Mouse (Mus musculus) cerebellum, adult 8-10 months (tissue): ENCODE data around the gene Mettl13.

ENCODE experiments used
- DNase-seq: peaks from one replicate; pipeline ENCODE4 v3.0.0; 2022

Gene Mettl13

DNA sequence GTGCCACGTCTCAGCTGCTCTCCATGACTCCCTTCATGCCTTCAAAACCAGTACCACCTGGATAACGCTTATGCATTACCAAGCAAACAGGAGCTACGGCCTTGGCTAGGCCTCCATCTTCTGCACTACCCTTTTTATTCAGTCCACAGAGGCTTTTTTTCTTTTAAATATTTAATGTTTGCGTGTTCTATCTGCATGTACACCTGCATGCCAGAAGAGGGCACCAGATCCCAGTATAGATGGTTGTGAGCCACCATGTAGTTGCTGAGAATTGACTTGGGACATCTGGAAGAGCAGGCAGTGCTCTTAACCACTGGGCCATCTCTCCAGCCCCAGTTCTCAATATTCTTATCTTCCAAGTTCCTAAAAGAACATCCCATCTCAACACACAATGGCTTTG lies 16.8 kb downstream of the Mettl13 start:
- DNase-seq: no peak

DNA sequence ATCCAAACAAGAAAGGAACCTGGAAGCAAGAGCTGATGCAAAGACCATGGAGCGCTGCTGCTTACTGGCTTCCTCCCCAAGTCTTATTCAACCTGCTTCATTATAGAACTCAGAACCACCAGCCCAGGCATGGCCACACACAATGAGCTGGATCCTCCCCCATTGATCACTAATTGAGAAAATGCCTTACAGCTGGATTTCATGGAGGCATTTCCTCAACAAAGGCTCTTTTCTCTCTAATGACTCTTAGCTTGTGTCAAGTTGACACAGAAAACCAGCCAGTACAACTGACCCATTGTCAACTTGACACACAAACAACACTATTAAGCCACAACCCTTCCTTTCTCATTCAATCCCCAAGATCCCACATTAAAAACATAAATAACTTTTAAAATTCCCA lies 17.7 kb downstream of the Mettl13 start:
- DNase-seq: no peak

DNA sequence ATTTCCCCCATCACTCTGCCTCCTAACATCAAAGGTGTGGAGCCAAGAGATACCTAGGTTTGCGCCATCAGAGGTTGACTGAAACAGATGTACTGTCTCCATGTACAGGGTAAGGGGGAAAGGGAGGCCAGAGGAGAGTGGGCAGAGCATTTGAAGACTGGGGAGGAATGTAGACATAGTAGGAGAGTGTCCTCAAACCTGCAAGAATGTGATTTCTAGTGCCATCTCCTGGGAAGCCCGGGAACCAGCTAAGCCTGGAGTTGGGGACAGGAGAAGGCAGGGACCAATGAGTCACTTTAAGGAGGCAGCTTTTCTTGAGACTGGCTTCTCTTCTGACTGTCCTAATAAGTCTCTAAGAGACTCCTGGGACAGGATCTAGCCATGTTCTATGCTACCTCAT lies 18.7 kb downstream of the Mettl13 start:
- no peak for DNase-seq

DNA sequence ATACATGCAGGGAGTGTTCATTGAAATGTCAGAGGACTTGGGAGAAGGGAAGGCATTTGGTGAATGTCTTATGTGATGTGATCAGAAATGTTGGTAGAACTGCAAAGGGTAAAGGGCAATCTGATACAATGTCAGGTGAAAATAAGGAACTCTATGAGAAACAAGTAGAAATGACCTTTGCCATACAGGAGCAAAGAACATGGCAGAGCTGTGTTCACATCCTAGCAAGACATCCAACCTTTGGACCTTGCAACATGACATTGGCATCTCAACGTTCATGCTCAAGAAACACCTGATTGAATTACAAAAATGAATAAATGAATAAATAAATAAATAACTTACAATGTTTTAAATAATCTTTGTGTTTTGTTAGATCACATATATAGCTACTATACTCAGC lies 33.2 kb downstream of the Mettl13 start:
- DNase-seq: no peak

DNA sequence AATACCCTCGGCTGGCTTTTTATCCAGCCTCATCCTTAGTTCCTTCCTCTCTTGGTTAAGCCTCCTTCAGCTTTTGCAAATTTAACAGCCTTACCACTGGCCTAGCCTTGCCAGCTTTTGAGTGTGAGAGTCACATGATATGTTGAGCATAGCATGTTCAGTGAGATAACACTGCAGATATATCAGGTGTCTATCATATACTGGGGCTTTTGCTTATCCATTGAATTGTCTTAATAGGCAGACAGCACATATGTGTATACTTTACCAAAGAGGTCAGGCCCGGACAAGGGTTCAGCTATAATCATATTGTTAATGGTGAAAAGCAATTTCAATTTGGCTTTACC lies 38.4 kb downstream of the Mettl13 start:
- DNase-seq: no peak

DNA sequence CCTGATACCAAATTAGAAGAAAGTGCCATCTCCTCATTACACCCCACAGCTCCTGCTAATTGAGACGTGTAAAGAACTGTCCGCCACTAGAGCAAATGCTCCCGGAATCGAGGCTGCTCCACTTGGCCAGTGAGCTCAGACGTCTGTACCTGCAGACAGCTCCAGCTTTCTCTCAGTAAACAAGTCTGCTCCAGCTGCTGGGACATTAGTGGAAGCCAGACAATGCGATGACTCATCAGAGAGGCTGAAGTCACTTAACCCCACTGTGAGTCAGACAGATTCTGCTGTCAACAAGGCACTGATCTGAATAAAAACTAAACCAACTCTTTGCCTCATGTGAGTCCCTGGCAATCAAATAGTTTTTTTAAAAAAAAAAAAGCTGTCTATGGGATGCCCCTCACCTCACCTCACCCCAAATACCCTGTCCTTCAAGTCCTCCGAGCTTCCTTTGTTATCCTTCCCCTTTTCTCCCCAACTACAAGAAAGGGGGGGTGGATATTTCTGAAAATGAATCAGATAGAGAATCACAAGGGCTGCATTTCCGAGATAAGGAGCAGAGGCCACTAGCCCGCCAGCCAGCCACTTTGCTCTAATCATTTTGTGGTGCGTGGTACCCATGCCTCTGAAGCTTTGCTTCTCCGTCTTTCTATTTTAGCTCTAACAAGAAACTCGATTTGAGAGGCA lies 38.9 kb downstream of the Mettl13 start:
- DNase-seq: no peak

DNA sequence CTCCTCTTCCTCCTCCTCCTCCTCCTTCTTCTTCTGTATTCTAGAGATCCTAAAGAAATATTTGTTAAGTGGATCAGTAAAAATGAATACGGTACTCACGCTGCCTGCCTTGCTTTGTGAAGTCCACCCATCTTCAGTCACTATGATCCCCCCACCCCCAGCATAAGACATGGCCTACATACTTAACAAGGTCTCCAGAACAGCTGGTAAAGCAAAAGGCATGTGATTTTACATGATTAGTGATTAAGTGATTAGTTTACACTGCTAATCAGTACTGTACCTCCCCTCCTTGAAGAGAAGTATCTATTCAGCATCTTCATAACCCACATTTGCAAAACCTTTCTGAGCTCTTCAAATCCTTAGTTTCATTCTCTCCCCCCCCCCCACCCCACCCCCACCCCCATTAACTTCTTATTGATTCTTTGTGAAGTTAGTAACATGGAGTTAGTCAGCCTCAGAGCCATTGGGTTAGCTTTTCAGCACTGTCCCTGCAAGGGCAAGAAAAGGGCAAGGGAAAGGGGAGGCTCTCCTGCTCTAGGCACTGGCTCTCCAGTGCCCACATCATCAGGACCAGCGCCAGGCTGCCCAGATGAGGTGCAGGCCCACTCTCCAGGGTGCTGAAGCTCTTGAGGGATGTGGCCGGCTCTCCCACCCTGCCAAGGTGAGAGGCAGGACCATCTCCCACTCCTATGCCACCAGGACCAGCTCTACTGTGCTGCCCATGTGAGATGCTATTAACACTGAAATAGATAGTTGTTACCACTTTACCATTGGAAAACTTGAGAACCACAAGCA lies 39.9 kb downstream of the Mettl13 start:
- no peak for DNase-seq

DNA sequence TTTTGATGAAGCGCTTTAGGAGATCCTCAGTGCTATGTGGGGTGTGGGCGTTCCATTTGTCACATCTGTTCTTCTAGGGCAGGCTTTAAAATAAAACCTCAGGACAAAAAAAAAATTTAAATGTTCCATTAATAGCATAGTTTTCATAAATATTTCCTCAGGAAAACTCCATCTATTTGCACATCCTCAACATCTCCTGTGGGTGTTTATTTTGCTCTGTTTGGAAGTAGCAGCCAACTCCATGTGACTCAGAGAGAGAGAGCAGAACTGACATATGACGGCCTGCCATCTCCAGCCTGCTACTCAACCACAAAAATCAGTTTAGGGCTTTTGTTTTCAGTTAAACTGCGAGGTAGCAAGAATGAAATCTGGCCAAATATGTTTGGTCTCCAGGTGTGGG lies 41.8 kb downstream of the Mettl13 start:
- DNase-seq: no peak

DNA sequence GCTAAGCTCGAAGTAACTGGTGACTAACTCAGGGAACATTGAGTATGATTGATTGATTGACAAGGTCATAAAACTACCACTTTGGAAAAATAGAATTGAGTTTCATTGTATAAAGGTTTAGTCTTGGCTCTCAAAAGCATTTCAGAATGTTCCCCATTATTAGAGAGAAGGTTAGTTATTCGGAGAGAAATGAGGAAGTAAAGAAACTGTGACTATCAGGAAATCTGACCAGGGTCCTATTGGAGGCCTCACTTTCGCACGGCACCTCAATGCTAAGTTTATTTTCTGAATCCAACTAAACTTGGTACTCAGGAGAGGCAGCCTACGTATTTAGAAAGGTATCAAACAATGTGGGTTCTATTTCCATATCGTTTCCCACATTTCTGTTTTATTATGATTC lies 42.7 kb downstream of the Mettl13 start:
- DNase-seq: no peak
